Mouse (Mus musculus): ENCODE measurements around the gene Zfp422. TPM values are rescaled to one million over a fixed set of nuclear protein-coding genes. Genes with fewer than 3 reads are reported as not detected.
A peak's percentile ranks its signal among the peaks of the same experiment; 100 is the strongest.
"Not testable (repeated sequence)": the region's sequence is repeated elsewhere in the genome, so short reads cannot be mapped to it uniquely, and the experiment has no call there.

Gene Zfp422
- polyA plus RNA-seq, 1 experiment from 2014 or later = 138 TPM

DNA sequence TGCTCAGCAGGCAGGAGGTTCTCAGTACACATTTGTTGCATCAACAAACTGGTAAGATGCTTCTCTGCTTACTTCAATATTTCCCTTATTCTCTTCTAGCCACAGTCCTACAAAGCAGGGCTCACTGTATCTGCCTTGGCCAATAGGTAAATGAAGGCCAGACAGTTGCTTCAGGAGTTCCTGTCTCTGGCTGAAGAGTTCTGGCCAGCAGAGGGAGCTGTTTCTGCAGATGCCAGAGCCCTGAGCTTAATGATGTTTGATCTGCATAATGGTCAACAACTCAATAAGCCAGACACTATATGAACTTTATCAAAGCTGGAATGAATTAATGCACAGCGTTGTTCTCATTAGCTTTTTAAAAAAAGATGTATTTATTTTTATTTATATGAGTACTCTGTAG, 3.3 kb upstream of the Zfp422 start:
- Histone ChIP-seq H3K9ac (no peak overlapping the region), H3K4me3 (replicated peaks) (no peak overlapping the region), H3K27me3 (no peaks in the 10 kb centered on the region), H3K27ac (replicated peaks) (no peak overlapping the region), H3K4me2 (replicated peaks) (no peak overlapping the region), H3K9me3 (replicated peaks) (no peaks in the 10 kb centered on the region), H3K4me1 (peaks cover 6% of the 10 kb centered on the region; the same call in 1 of the 2 replicates), H3K36me3 (no peaks in the 10 kb centered on the region)
- ATAC-seq (ENCODE audit: insufficient number of reproducible peaks, low FRiP score, low TSS enrichment, low read depth) = no peak
- 38% methylated on average over 1 of the region's 1 CpGs for WGBS

- Histone ChIP-seq H3K4me3 (replicated peaks) (no peak overlapping the region), H3K9me3 (replicated peaks) (no peaks in the 10 kb centered on the region), H3K4me2 (replicated peaks) (no peak overlapping the region), H3K36me3 (peaks cover 12% of the 10 kb centered on the region), H3K9ac (no peak overlapping the region), H3K27ac (replicated peaks) (no peak overlapping the region), H3K4me1 (no peaks in the 10 kb centered on the region; the same call in 1 of the 2 replicates), H3K27me3 (no peaks in the 10 kb centered on the region)
- WGBS = 90% methylated on average over 10 of the region's 10 CpGs
- no peak for ATAC-seq (ENCODE audit: insufficient number of reproducible peaks, low FRiP score, low TSS enrichment, low read depth)
Observed at GRCm38 (mm10) chr6:116629766-116630165, 967 bp upstream of the Zfp422 start.

GRCm38 (mm10) chr6:116628095-116628494, 704 bp downstream of the Zfp422 start:
- Histone ChIP-seq H3K4me2 (replicated peaks) (peak overlapping the region; percentile 59), H3K4me1 (no peaks in the 10 kb centered on the region), H3K27ac (replicated peaks) (peak overlapping the region; percentile 84), H3K27me3 (no peaks in the 10 kb centered on the region), H3K36me3 (peaks cover 16% of the 10 kb centered on the region), H3K9ac (peak overlapping the region; percentile 80), H3K9me3 (replicated peaks) (no peaks in the 10 kb centered on the region), H3K4me3 (replicated peaks) (peak overlapping the region; percentile 77)
- ATAC-seq (ENCODE audit: insufficient number of reproducible peaks, low FRiP score, low TSS enrichment, low read depth) = no peak
- 9% methylated on average over 9 of the region's 9 CpGs for WGBS

GRCm38 (mm10) chr6:116626417-116626816, 2.4 kb downstream of the Zfp422 start:
- 98% methylated on average over 9 of the region's 9 CpGs for WGBS
- not testable (repeated sequence) for H3K4me2 ChIP-seq (replicated peaks); H3K9ac ChIP-seq; ATAC-seq (ENCODE audit: insufficient number of reproducible peaks, low FRiP score, low TSS enrichment, low read depth); H3K9me3 ChIP-seq (replicated peaks); H3K27me3 ChIP-seq; H3K4me1 ChIP-seq; H3K27ac ChIP-seq (replicated peaks); H3K4me3 ChIP-seq (replicated peaks)
- peaks cover 16% of the 10 kb centered on the region for H3K36me3 ChIP-seq

DNA sequence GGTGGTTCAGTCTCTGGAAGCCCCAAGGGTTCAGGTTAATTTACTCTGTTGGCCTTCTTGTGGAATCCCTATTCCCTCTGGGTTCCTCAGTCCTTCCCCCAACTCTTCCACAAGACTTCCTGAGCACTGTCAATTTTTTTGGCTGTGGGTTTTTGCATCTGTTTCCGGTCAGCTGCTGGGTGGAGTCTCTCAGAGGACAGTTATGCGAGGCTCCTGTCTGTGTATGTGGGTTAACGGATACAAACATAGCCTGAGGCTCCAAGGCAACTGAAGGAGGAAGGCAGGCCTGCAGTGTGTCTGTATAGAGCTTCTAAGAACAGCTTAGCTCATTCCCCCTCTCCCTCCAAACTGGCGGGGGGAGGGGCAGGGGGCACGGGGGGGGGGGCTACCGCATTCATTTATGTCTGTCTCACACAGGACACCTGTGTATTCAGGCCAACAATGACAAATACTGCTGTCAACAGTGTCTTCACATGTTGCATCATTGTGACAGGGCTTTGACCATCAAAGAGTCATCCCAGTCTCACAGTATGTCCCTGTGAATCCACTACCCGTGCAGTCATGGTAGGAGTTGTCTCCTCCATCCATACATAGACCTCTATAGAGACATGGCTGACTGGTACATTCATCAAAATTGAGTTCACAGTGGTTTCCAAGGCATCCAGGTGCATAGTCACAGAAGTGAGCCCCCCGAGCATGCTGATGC, 7.3 kb downstream of the Zfp422 start:
- no peak overlapping the region for H3K4me2 ChIP-seq (replicated peaks)
- peaks cover 11% of the 10 kb centered on the region for H3K36me3 ChIP-seq
- no peaks in the 10 kb centered on the region for H3K9me3 ChIP-seq (replicated peaks)
- ATAC-seq (ENCODE audit: insufficient number of reproducible peaks, low FRiP score, low TSS enrichment, low read depth) = no peak
- no peaks in the 10 kb centered on the region for H3K27me3 ChIP-seq
- 43% methylated on average over 8 of the region's 8 CpGs for WGBS
- H3K4me1 ChIP-seq = no peaks in the 10 kb centered on the region
- H3K9ac ChIP-seq = no peak overlapping the region
- no peak overlapping the region for H3K27ac ChIP-seq (replicated peaks)
- H3K4me3 ChIP-seq (replicated peaks) = no peak overlapping the region

- Histone ChIP-seq H3K36me3 (no peaks in the 10 kb centered on the region), H3K4me2 (replicated peaks) (no peak overlapping the region), H3K4me3 (replicated peaks) (no peak overlapping the region), H3K4me1 (no peaks in the 10 kb centered on the region), H3K27ac (replicated peaks) (no peak overlapping the region), H3K9ac (no peak overlapping the region), H3K27me3 (no peaks in the 10 kb centered on the region), H3K9me3 (replicated peaks) (no peaks in the 10 kb centered on the region)
- ATAC-seq (ENCODE audit: insufficient number of reproducible peaks, low FRiP score, low TSS enrichment, low read depth) = no peak
Observed at GRCm38 (mm10) chr6:116618073-116618472, 10.7 kb downstream of the Zfp422 start.

DNA sequence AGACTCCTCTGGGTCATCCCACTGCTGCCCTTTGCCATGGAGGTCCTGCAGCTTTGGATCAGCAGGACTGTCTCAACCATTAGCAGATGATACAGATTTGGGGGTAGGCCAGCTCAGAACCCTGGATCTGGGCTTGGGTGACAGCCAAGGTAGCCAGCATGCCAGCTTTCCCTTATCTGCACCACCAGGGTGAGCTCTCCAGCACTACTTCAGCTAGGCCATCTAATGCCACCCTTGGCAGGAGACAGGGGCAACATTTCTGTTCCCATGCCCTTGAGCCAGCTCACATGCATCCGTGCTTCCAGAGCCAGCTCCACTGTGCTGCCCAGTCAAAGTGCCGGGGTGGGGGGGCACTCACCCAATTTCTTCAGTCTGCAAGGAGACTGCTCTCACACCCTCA, 13.1 kb downstream of the Zfp422 start:
- Histone ChIP-seq H3K9me3 (replicated peaks) (no peaks in the 10 kb centered on the region), H3K27ac (replicated peaks) (no peak overlapping the region), H3K27me3 (no peaks in the 10 kb centered on the region), H3K4me2 (replicated peaks) (no peak overlapping the region), H3K36me3 (no peaks in the 10 kb centered on the region), H3K9ac (no peak overlapping the region), H3K4me1 (no peaks in the 10 kb centered on the region), H3K4me3 (replicated peaks) (no peak overlapping the region)
- ATAC-seq (ENCODE audit: insufficient number of reproducible peaks, low FRiP score, low TSS enrichment, low read depth) = 0 out of 2 replicates have a peak, but pooled peaks have one; percentile 47
- WGBS = 94% methylated on average over 2 of the region's 2 CpGs

GRCm38 (mm10) chr6:116607230-116607629, 21.6 kb downstream of the Zfp422 start:
- Histone ChIP-seq H3K4me2 (replicated peaks) (no peak overlapping the region), H3K27ac (replicated peaks) (no peak overlapping the region), H3K9ac (no peak overlapping the region), H3K4me1 (no peaks in the 10 kb centered on the region), H3K4me3 (replicated peaks) (no peak overlapping the region), H3K36me3 (no peaks in the 10 kb centered on the region), H3K9me3 (replicated peaks) (no peaks in the 10 kb centered on the region), H3K27me3 (no peaks in the 10 kb centered on the region)
- WGBS = 46% methylated on average over 4 of the region's 4 CpGs
- no peak for ATAC-seq (ENCODE audit: insufficient number of reproducible peaks, low FRiP score, low TSS enrichment, low read depth)

DNA sequence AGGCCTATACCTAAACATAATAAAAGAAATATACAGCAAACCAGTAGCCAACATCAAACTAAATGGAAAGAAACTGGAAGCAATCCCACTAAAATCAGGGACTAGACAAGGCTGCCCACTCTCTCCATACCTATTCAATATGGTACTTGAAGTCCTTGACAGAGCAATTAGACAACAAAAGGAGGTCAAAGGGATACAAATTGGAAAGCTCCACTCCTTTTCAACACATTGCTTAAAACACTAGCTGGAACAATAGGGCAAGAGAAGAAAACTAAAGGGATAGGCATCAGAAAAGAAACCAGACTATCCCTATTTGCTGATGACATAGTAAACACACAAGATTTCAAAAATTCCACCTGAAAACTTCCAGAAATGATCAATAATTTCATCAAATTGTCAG, 27.8 kb downstream of the Zfp422 start:
- H3K27me3 ChIP-seq; H3K4me1 ChIP-seq; H3K36me3 ChIP-seq; H3K4me2 ChIP-seq (replicated peaks); H3K4me3 ChIP-seq (replicated peaks); H3K9ac ChIP-seq; H3K27ac ChIP-seq (replicated peaks); ATAC-seq (ENCODE audit: insufficient number of reproducible peaks, low FRiP score, low TSS enrichment, low read depth); H3K9me3 ChIP-seq (replicated peaks): not testable (repeated sequence)

DNA sequence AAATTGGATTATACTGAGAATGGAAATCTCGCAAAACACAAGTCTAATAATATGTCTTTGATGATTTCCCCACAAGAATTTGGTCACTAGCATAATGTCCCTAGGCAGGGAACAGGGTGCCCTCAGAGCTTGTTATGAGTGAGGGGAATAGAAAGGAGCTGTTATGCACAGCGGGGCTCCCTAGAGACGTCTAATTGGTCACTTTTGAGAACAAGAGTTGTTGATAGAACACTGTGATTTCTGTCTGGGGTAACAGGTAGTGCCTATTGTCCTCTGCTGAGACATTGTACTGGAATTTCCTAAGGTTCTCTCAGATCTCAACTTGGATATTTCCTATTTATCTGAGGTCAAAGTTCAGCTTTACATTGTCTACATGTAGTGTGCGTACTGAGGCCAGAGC, 44.7 kb downstream of the Zfp422 start, which contains the start of gene Olfr215:
Gene Olfr215, minus strand, starts transcription at position 101 of the 400 bp plus-strand sequence.
- Histone ChIP-seq H3K27me3 (no peaks in the 10 kb centered on the region), H3K9me3 (replicated peaks) (no peaks in the 10 kb centered on the region), H3K4me2 (replicated peaks) (no peak within 1 kb of the TSS), H3K4me3 (replicated peaks) (no peak within 1 kb of the TSS), H3K27ac (replicated peaks) (no peak within 1 kb of the TSS), H3K4me1 (no peaks in the 10 kb centered on the region), H3K36me3 (no peaks in the 10 kb centered on the region), H3K9ac (no peak within 1 kb of the TSS)
- no peak for ATAC-seq (ENCODE audit: insufficient number of reproducible peaks, low FRiP score, low TSS enrichment, low read depth)
- WGBS = 58% methylated on average over 4 of the region's 4 CpGs
